Mouse (Mus musculus) thymus, postnatal 25 days (tissue): ENCODE results near the gene Poc1b.

Experiments
- DNase-seq: peaks from one replicate; pipeline ENCODE4 v3.0.0; 2022

Gene Poc1b

DNA sequence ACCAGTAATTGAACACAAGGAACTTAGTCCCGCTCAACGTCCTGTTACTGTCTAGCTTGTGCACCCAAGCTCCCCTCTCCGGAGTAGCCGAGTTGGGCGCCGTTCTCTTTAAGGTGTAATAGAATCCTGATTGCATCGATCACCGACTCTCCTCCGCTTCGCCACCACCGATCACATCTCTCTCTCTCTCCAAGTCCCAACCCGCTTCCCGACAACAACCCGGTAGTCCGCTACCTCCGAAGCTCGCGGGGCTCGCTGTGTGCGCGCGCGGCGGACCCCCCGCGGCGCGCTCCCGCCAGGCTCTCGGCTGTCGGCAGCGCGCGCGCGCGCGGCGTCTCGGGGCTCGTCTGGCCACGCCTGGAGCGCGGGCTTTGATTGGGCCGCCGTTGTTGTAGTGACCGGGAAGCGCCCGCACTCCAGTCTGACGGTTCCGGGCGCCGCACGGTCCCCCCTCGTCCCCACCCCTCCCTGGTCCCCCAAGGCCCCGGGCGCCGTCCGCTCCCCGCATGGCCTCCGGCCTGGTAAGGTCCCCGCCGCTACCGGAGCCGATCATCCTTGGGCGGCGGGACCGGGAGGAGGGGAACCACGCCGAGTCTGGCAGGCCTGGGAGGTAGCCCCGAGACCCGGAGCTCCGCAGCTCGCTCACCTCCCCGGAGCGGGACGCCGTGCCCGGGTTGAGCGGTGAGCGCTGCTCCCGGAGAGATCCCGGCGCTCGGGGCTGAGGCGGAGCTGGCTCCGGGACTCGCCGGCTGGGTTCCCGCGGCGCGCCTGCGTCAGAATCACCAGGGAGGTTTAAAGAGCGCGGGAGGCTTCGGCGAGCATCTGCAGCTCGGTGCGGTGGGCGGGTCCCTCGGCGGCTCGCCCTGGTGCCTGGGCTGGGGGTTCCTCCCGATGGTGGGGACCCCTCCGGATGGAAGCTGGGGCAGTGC, at the start of gene Poc1b:
Poc1b (plus strand) TSS at position 334 of the 929 bp plus-strand sequence.
- peak; percentile 86 for DNase-seq

DNA sequence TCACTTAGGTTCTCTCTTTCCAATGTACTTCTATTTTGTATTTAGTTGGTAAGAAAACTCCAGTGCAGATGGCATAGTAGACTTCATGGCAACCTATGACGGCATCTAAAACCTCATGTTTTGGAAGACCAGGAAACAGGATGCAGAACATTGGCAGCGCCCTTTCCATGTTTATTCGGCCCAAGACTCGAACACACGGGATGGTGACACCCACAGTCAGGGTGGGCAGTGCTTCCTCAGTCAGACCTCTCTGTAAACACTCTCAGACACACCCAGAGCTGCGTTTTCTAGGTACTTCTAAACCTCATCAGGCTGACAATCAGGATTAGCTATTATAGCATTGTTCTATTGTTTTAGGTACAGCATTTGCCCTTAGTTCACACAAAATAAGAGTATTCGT, 46.2 kb upstream of the Poc1b start:
- no peak for DNase-seq

DNA sequence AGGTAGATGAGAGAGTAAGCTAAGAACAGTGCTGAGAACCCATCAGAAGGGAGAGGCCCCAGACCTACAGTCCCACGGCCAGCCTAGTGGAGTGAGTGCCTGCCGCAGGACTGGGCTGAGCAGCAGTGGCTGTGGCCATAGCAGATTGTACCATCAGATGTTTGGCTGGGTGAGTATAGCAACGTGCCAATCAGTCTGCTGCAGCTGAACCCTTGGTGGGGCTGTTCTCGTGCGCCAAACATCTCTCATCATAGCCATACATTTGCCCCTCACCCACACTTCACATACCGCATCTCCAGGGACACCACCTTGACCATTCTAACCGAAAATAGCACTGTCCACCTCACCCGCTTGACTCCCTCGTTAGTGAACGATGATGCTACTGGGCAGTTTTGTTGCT, 45.4 kb upstream of the Poc1b start:
- DNase-seq: no peak

DNA sequence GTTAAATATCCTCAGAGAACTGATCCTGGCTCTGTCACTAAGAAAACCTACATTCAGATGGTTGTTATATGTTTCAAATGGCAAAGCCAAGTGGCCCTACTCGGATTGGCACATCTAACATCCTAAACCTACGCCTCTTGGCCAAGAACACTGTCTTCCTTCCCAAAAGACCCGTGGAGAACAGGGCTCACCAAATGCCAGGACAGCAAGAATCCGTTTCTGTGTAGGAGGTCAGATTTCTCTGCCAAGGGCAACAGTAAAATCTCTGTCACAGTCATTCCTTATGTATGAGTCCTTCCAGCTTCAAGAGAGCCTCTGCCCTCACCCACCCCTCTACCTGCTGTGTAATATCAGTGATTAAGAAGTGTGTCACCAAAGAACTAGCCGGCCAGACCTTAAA, 44.3 kb upstream of the Poc1b start:
- no peak for DNase-seq

DNA sequence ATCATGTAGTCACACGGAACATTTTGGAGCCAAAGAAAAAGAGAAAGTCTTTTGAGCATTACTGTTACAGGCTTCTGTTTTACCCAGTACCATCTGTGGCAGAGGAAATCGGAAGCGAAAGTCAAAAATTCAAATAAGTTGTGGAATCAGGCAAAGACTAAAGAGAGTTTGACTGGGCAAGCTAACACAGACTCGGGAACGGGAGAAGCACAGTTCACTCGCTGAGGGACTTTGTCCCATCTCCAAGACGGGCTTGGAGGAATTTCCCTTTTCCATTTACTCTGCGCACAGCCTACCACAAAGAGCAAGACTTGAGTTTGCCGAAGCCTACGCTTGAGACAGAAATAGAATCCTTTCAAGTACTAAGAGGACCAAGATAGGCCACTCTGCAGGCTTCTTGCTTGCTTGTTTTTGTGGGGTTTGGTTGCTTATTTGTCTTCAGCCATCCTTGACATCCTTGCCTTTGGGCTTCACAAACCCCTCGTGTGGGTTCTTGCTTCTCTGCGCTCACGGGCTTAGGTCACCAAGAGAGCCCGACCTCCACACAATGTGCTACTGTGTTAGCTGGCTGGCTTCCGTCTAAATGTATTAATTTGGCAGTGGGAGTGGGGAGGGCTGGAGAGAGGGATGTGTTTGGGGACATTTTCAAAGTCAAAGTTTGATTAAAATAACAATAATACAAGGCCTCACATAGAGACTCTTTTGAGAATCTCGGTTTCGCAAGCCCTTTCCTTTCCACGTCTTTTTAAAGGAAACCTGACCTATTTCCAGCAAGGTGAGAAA, 30.5 kb upstream of the Poc1b start:
- no peak for DNase-seq

DNA sequence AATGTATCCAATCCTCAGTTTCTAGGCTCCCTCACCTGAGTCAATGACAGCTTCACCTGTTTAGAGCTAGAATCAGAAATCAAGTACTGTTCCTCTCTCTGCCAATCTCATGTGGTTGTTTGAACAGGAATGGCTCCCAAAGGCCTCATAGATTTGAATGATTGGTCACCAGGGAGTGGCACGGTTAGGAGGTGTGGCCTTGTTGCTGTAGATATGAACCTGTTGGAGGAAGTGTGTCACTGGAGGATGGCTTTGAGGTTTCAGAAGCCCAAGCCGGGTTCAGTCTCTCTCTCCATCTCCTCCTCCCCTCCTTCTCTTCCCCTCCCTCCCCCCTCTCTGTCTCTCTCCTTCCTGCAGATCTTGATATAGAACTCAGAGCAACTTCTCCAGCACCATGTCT, 28.2 kb upstream of the Poc1b start:
- DNase-seq: no peak

DNA sequence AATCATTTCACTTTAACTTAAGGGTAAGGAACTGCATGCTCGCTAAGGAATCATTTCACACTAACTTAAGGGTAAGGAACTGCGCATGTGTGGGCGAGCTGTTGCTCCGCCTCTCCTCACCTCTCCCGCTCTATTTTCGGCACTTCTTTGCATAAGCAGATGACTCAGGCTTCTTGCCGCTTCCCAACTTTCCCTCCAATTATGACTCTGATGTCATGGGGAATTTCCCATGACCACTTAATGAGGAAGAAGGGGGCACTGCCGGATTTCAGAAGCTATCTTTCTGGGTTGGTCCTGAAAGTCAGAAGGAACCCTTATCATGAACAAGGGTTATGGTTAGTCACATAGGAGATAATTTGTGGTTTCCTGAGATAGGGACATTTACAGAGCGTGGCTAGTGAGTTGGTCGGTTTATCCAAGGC, 25.3 kb upstream of the Poc1b start:
- no peak for DNase-seq

DNA sequence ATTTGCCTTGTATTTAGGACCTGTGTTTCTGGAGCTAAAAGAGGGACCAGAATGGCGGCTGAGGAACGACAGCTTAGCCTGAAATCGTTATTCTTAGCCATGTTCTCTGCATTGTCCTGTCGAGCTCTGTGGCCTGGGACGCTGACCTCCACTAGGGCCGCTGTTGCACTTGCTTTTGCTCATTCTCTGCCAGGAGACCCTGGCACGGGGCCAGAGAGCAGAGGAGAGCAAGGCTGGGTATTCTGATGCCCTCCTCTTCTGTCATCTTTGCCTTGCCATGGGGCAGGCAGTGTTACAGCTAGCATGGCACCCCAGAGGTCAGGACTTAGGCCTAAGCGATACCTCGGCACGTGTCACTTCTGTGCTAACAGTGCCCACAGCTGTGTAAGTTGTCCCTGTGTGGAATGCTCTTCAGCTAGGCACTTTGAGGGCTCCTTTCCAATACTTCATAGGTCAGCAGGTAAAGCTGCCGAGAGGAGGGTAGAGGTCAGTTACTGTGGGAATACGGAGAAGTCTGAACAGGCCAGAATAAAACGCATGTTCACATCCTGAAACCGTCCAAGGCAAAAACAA, 23.3 kb upstream of the Poc1b start:
- DNase-seq: no peak

DNA sequence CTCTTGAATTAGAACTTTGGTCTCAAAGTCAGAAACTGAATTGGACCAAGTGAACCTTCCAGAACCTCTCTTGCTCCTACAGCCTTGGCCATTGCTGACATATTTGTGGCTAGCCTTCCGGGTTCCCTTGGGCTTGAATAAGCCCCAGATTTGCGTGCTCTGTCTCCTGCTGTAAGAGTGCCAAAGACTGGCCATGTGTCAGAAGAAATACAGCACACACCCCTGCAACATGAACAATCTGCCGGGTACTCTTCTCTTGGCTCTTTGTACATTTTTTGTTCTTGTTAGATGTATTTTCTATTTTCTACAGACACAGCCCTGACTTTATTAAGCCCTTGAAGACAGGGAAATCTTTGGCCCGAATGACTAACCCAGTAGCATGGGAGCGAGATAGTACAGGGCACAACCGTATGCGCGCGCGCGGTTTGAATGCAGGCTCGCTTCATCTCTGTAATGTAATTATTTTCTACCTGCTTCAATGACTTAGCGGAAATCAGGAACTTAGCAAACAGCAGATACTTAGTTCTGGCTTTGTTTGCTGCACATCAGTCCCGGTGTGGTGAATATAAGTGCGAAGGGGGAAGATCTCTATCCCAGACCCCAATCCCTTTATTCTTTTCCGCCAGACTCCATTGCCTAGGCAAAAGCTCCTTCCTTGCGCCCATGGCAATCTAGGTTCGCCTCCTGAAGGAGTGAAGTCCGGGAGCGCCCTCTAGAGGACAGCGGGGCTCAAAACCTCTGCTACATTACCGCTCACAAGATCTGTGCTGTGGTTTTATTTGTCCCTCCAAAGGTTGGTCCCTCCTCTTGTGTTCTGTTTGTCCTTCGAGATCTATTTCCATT, 22.2 kb upstream of the Poc1b start:
- peak; percentile 81 for DNase-seq

DNA sequence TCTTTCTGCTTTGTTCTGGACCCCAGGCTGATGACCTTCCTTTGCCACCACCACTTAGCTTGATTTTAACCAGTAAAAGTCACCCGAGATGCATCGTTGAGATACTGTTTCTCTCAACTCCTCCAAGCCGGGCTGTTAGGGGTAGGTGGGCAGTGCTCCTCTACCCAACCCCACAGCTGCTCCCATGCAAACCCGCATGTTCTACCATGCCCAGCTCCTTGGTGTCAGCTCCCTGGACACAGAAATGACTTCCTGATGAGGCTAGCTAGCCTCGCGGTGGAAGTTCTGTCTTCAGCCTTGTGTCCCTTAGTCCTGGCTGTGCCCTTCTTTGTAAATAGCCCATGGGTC, 21.6 kb upstream of the Poc1b start:
- no peak for DNase-seq

DNA sequence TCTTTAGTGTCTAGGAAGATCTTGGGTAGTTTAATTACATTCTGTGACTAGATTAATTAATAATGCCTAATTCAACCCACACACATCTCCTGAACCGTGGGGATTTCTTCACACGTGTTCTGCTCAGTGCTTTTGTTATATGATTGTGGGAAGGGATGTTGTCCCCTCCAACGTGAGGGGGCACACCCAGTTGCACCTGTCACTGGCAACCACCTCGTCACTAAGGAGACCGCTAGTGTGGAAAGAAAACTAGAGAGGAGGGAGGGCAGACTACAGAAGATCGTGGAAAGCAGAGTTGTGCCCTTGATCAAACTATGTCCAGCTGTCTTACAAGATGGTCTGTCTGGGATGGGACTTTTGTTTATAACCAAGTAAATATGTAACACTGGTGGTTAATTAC, 20.8 kb upstream of the Poc1b start:
- DNase-seq: no peak

DNA sequence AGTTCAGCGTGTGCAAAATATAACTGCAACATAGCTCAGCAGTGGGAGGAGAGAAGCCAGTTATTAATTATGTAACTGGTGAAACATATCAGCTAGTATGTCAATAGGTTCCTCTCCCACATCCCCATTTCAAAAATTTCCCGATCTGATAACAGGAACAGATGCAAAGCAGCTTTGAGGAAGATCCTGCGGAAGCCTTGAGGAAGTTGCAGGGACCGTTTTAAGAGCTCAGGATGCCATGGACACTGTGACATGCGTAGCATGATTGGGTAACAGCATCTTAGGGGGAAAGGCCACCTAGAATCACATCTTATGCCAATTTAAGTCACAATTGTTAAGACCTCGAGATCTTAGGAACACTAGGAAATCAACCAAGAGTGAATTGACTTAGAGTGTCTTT, 16.9 kb upstream of the Poc1b start:
- no peak for DNase-seq

DNA sequence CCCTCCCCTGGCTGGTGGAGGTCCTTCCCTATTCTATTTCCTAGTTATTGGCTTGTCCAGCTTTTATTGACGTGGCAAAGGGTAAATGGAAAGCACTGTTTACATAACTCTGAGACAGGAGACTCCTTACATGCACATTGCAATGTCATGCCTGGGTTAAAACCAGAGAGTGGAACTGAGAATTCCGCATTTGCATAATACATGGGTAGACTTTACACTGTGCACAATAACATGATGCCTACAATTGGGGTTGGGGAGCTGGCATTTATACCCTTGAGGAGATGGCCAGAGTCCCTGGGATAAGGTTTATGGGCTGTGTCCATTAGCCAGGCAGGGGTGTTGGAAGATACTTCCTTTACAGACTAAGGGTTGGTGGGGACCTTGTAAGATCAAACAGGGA, 13.5 kb upstream of the Poc1b start:
- DNase-seq: no peak

DNA sequence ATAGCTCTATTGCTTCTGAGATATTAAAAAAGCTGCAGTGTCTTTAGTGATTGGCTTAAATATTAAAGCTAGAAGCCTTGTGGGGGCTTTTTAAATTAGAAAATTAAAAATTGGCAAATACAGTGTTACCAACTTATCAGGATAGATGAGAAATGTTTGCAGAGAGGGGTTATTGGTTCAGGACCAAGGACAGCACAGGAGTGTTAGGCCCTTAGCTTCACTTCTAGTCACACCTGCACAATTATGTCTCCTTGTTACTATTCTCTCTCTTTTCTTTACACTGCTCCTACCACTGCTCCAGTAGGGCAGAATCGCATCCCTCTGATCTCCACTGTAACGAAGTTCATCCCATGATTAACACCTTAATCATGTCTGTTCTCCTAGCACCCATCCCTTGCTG, 11.7 kb upstream of the Poc1b start:
- DNase-seq: no peak

DNA sequence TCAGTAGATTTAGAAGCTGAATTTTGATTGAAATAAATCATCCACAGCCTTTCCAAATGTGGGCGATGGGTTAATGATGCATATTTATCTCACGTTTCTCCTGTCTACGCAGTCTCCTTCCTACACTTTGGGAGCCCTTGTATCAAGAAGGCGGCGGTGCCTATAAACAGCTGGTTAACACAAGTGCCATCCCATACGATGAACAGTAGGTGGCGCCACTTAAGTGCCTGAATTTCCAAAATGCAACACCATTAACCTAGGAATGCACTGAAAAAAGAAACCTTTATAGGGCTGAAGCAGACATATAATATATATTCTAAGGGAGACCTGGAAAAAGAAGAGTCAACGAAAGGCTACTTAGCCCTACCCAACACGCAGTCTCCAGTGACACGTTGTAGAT, 9.5 kb upstream of the Poc1b start:
- DNase-seq: peak; percentile 68

DNA sequence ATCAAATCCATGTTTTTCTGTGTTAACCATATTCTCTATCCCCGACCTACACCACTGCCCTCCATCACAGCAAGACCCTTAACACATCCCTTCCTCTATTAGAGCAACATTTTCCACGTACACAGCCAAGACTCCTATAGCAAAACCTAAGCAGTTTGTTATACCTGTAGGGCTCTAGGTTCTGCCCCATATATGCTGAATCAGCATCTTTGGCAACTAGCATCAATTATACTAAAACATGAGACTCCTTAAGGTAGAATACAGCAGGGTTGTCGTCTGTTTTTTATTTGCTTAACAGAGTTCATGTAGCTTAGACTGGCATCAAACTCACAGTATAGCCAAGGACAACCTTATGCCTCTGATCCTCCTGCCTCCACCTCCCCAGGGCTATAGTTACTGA, 1.3 kb upstream of the Poc1b start:
- DNase-seq: no peak

DNA sequence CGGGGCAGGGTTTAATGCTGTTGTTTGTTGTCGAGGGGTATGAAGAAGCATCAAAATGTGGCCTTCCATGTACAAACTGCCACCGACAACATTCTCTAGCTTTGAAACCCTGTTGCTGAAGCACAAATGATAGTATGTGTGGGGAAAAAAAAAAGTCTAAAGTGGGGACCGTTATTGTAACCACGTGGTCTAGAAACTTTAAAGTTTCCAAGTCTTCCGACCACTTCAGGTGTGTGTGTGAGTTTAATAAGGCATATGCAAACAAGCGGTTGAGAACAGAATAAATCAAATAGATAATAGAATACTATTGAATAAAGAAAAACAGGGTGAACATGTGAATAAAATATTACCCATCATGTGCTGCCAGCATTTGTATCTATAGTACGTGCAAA, 529 bp upstream of the Poc1b start:
- no peak for DNase-seq

DNA sequence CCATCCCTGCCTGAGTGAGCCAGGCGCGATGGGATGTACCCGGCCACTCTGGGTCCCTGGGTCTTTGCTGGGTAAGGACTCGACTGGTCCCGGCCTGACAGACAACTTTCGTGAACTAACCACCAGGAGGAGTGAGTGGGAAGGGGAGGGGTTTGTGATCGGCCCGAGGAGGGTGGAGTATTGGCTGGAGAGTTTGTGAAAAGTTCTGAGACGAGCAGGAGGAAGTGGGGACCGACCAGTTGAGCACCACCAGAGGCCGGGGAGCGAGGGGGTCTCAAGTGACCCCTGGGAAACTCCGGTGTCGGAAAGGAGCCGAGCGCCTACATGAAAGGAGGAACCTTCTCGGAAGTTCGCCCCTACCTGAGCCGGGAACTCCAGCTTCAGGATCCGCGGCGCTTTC, 1.1 kb downstream of the Poc1b start, which contains the start of gene Galnt4:
Galnt4 (plus strand) TSS at position 196 of the 400 bp plus-strand sequence.
- peak; percentile 87 for DNase-seq

DNA sequence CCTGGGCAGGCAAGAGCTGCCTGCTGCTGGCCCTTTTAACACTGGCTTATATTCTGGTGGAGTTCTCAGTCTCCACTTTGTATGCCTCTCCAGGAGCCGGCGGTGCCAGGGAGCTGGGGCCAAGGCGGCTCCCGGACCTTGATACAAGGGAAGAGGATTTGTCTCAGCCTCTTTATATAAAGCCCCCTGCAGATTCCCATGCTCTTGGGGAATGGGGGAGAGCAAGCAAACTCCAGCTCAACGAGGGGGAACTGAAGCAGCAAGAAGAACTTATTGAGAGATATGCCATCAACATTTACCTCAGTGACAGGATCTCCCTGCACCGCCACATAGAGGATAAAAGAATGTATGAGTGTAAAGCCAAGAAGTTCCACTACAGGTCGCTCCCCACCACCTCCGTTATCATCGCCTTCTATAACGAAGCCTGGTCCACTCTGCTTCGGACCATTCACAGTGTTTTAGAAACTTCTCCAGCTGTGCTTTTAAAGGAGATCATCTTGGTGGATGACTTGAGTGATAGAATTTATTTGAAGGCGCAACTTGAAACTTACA, 1.7 kb downstream of the Poc1b start:
- DNase-seq: no peak

DNA sequence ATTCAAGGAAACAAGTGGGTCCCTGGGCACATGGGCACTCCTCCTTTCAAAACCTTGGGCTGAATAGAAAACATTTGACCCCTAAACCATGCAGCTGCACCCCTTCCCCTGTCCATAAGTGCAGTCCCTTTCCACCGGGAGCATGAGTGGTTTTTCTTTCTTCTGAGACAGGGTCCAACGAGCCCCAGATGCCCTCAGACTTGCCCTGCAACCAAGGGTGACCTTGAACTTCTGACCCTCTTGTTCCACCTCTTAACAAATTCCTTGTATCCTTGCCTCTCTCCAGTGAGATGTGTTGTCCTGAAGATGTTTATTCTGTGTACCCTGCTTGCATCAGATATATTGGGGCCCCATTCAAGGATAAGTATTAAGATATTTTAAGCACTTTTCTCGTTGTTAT, 6.7 kb downstream of the Poc1b start:
- no peak for DNase-seq

DNA sequence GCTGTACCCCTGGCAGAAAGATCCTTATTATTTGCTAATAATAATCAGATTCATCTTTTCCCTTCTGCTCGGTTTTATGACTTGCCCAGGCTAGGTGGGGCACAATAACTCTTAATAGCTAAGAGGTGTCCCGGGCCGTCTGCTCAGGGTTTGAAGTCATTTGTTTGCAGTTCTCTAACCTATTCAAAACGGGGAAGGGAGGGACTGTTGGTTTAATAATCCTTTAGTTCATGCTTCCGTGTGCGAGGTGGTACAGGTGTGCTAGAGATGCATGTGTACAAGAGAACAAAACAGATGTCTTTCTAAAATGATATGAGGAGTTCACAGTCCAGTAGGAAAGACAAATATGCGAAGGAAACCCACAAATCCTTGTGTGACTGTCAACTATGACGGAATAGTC, 7.5 kb downstream of the Poc1b start:
- DNase-seq: no peak

DNA sequence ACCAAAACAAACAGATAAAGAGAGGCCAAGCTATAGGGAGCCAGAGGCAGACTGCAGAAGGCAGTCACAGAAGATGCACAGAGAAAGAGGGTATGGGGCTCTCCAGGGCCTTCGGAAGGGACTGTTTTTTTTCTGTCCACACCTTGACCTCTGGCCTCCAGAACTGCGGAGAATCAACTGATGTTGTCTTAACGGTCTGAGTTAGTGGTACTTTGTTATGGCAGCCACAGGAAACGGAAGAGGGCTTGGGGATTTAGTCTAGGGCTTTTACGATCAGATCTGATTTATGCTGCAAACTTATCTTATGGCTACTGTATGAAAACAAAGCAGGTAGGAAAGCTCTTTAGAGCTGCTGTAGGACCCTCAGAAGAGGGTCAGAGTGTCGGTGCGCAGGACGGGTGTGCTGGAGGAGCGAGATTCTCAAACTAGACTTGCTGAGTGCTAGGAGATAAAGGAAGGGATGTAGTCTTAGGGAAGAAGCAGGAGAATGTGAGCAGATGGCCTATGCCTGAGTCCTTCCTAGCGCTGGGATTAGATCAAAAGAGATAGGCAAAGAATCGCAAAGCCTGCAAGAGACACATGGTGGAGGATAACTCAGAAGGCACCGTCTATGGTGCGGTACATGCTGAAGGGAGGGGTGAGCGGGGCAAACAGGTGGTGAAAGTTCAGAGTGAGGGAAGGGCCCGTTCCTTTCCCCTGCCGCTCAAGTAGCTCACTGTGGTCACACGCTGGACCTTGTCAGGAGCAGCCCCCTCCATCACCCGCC, 8.8 kb downstream of the Poc1b start:
- DNase-seq: peak; percentile 37
